Mouse (Mus musculus): Measurements from ENCODE around the gene Tmem131l.
A peak's percentile ranks its signal among the peaks of the same experiment; 100 is the strongest.

Gene Tmem131l

DNA sequence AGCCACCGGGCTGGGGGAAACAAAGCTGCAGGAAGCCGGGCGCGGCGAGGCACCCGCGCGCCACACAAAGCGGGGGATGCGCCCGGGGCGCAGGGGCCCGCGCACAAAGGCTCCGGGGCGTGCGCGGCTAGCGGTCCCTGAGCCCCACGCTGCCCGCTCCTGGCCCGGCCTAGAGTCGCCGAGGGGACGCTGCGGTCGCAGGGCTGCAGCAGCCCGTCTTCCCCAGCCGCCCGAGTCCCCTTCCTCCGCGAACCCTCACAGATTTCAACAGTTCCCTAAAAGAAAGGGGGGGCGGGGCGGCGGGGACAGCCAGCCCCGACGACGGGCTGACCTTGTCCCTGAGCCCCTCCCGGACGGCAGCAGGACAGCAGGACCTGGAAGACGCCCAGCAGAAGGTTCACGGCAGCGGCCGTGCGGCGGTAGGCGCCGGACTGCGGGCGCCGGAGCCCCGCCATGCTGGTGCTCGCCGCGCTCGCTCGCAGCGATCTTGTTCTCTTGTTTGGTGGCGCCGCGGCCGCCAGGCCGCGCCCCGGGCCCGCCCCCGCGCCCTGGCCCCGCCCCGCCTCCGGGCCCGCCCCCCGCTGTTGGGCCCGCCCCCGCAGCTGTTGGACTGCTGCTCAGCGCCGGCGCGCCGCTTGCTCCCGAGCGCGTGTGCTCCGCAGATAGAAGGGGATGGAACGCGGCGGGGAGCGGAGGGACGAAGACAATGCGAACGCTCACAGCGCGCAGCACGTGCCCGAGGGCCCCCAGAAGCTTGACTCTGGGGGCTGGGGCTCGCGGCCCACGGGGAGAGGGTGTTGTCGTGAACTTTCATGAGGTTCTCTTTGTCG lies at the start of gene Tmem131l:
Gene Tmem131l (minus strand): TSS at position 530 of the 830 bp plus-strand sequence.
- DNase-seq (ENCODE audit: low spot score in 2 of 2) = peak; percentile 50 to 63

GRCm38 (mm10) chr3:84086921-84087320 lies 46.9 kb upstream of the Tmem131l start:
- DNase-seq (ENCODE audit: low spot score in 2 of 2) = no peak

- DNase-seq (ENCODE audit: low spot score in 2 of 2) = no peak
These were observed 46.4 kb upstream of the Tmem131l start for GRCm38 (mm10) chr3:84086337-84086736.

DNA sequence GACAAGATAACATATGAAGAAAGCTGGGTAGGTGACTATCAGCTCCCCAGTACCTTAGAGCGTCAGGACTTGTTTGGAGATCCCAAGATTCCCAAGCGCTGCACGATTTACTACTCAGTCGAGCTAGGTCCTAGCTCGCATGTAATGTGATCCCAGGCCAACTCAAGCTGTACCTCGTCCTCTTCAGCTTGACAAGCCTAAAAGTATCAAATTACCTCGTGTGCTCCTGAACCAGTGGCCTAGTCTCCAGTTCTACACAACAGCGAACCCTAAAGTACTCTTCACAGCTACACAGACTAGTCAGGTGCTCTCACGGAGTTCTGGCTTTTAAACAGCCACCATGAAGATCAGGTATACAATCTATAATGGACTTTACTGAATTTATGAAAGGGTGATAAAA lies 45.5 kb upstream of the Tmem131l start:
- DNase-seq (ENCODE audit: low spot score in 2 of 2) = no peak

- no peak for DNase-seq (ENCODE audit: low spot score in 2 of 2)
These were observed 41.3 kb upstream of the Tmem131l start for GRCm38 (mm10) chr3:84081208-84081722.

- no peak for DNase-seq (ENCODE audit: low spot score in 2 of 2)
These were observed 40.1 kb upstream of the Tmem131l start for GRCm38 (mm10) chr3:84080074-84080473.

DNA sequence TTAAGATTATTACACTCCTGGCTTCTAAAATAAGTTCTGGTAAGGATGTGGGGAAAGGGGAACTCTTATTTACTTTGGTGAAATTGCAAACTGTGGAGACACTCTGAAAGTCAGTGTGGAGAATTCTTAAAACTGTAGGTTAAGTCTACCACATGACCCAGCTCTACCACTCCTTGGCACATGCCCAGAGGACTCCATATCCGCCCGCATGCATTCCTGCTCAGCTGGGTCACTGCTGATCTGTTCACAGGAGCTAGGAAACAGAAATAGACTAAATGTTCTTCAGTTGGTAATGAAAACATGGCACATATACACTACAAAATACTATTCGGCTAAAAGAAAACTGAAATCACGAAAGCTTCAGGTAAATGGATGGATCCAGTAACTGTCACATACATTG lies 37.5 kb upstream of the Tmem131l start:
- no peak for DNase-seq (ENCODE audit: low spot score in 2 of 2)

GRCm38 (mm10) chr3:84076543-84077332 lies 36.8 kb upstream of the Tmem131l start:
- no peak for DNase-seq (ENCODE audit: low spot score in 2 of 2)

DNA sequence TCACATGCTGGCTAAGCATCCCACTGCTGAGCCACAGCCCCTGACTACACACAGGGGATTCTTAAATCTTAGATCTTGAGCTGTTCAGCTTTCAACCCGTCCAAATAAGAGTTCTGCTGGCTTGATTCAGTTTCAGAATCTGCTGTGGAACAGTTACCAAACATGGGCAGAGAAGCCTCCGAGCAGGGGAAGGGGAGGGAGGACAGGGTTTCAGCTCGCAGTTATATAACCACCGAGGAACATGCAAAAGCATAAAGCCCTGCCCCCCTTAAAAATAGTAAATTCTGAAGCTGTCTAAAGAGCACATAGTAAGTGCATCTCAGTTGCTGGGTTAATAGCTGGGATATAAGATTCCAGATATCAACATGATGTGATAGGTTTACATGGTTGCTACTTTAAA lies 35.5 kb upstream of the Tmem131l start:
- DNase-seq (ENCODE audit: low spot score in 2 of 2) = no peak

GRCm38 (mm10) chr3:84074777-84075176 lies 34.8 kb upstream of the Tmem131l start:
- no peak for DNase-seq (ENCODE audit: low spot score in 2 of 2)

- no peak for DNase-seq (ENCODE audit: low spot score in 2 of 2)
These were observed 31.7 kb upstream of the Tmem131l start for GRCm38 (mm10) chr3:84071641-84072040.

- DNase-seq (ENCODE audit: low spot score in 2 of 2) = no peak
These were observed 30.8 kb upstream of the Tmem131l start for GRCm38 (mm10) chr3:84070811-84071210.

DNA sequence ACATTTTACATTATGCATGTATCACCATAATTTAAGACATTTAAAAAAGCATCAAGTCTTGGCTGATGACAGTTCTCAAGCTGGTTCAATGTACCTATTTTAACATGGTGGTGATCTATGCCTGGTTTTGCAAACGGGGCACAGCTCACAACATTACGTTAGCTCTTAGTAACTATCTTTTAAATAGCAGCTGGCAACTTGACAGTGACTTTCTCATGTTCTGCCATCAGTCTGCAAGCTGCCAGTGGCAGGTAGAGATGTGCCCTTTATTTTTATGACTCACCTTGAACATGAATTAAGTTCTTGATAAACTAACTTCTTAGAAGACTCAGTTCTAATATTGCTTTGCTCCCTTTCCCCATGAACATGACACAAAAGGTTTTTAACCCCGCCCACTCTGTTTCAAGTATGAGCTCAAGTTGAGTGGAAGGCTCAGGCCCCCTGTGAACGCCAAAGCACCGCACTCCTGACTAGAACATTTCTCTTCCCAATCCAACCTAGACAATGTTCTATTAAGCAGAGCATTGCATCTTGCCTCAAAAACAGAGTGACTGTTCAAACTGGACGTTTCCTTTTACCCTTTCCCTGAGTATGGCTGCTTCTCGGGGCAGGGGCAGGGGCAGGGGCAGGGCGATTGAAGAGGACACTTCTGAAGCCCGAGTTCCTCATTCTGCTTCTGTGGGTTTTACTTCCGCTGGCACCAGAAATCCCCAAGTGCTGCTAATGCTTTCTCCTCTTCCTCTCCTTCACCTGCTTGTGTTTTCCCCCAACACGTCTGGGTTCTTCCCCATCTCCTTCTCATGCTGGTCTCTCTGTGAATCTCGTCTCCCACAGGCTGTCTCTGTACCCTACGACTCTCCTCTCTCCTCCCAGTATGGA lies 29.1 kb upstream of the Tmem131l start:
- no peak for DNase-seq (ENCODE audit: low spot score in 2 of 2)

GRCm38 (mm10) chr3:84065825-84066224 lies 25.9 kb upstream of the Tmem131l start:
- DNase-seq (ENCODE audit: low spot score in 2 of 2) = no peak

DNA sequence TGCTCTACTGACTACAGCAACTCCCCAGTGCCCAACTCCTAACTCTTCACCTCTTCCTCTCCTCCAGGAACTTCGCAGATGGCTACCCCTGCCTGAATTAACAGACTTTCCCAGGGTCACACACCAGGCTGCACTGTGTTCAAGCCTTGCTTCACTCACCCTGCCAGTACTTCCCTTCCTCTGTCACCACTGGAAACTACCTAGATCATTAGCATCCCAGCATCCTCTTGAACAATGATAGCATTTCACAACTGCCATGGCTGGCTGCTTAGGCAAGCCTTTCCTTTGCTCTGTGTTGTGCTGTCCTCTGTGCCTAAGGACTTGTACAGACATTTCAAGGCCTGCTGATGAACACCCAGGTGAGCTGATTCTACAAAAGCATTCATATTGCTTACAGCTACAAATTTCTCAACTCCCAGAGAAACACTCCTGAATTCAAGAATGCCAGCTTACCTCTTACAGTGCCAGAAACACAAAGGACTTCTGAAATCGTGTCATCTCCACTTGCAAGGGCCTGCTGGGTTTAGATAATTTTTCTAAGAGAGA lies 23.5 kb upstream of the Tmem131l start:
- no peak for DNase-seq (ENCODE audit: low spot score in 2 of 2)

DNA sequence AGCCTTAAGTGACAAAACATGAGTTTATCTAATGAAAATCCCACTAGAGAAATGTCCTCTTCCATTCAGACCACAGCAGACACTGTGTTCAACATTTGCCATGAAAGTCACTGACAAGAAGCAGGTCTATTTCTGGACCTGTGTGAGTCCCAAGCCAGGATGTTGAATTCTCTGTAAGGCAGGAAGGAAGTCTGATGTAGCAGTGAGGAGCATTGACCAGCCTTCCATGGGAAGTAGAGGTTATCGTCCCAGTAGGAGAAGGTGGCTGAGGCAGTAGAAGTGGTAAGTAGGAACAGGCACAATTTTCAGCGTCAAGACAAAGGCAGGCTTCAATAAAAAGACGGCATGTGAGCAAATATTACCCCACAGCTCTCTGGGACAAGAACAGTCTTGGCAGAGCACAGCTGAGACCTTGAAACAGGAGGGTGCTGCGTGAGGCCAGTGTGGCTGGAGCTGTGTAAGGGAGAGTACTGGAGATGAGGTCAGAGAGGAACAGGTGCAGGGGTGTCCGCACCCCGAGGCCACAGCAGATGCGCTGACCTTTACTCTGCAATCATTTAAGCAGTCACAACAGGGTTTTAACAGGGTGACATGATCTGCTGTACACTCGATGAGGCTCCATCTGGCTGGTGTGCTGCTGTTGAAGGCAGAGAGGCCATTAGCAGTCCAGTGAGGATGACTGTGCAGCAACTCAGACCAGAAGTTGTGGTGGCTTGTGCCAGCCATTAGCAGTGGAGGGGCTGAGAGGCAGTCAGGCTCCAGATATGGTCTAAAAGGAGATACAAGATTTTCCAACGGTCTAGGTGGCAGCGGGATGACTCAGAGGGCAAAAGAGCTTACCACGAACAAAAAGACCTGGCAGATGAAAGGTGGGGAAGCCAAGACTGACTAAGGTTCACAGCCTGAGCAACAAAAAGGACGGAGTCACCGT lies 21.8 kb upstream of the Tmem131l start:
- no peak for DNase-seq (ENCODE audit: low spot score in 2 of 2)

DNA sequence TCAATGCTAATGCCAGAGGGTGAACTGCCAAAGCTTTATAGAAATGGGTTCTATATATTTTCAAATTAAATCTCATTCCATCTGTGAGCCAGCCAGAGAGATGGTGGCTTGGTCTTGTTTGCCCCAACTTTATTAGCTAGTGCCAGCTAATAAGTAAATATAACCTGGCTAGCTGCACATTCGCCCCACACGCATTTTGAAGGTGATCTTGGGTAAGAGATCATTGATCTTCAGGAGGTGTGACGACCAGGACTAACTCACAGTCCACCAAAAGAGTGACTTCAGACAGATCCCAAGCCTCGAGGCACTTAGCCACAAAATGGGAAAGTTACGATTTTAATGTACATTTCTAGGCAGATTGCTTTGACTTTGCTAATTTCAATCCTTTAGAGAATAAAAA lies 21.0 kb upstream of the Tmem131l start:
- DNase-seq (ENCODE audit: low spot score in 2 of 2) = no peak

GRCm38 (mm10) chr3:84060128-84060527 lies 20.2 kb upstream of the Tmem131l start:
- DNase-seq (ENCODE audit: low spot score in 2 of 2) = no peak

GRCm38 (mm10) chr3:84059676-84060075 lies 19.7 kb upstream of the Tmem131l start:
- no peak for DNase-seq (ENCODE audit: low spot score in 2 of 2)

DNA sequence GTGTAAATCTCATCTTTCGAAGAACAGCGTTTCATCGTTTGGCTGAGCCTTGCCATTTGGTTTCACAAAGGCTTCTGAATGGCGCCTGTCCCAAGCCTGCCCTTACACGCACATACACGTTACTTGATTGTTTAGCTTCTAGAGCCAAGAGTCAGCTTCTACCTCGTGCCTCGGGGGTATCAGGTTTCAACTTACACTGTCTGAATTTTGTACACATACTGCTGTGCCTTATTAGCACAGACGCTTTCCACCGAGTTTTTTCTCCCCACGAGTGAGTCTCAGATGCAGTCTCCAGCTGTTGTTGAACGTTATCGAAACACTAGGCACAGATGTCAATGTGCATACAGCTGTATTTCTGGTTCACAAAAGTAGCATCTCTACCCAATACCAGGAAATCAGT lies 19.3 kb upstream of the Tmem131l start:
- DNase-seq (ENCODE audit: low spot score in 2 of 2) = no peak

All from frontal cortex, postnatal 36 days (tissue).